Mouse (Mus musculus) left cerebral cortex, adult 2 months (tissue): ENCODE data around the gene Ccdc24. TPM values are rescaled to one million over a fixed set of nuclear protein-coding genes. Genes with fewer than 3 reads are reported as not detected.

Source experiments
- DNase-seq, 2 experiments: peaks; one replicate each; pipeline ENCODE4 v3.0.0; 2021 to 2022; ENCODE audit warnings: low spot score in 2 of 2, mixed read lengths in 1 of 2; ENCODE audit errors: extremely low spot score in 1 of 2
- H3K27ac ChIP-seq: fragments of 200-600 bp; 2 replicates; pipeline ENCODE4 v1.8.1; 2022
- H3K4me3 ChIP-seq: fragments of 200-600 bp; 2 replicates; pipeline ENCODE4 v1.8.1; 2022
- CTCF ChIP-seq: fragments of 200-600 bp; IDR thresholded peaks from 2 replicates; pipeline ENCODE4 v1.8.1; 2022; ENCODE audit warnings: antibody characterized with exemption, mild to moderate bottlenecking, moderate library complexity
- intact Hi-C: fragments of 180-260 bp; cut with DNase I; formaldehyde crosslinking; loops from one replicate; pipeline ENCODE4 v1.15.1; 2025
- total RNA-seq, 2 experiments: library from RNA; stranded (reverse); gene quantifications; 2 replicates each; pipeline ENCODE4 v1.2.3; 2021

The Ccdc24 gene
- total RNA-seq, 2 experiments from 2014 or later = 0.94 to 1.4 TPM

DNA sequence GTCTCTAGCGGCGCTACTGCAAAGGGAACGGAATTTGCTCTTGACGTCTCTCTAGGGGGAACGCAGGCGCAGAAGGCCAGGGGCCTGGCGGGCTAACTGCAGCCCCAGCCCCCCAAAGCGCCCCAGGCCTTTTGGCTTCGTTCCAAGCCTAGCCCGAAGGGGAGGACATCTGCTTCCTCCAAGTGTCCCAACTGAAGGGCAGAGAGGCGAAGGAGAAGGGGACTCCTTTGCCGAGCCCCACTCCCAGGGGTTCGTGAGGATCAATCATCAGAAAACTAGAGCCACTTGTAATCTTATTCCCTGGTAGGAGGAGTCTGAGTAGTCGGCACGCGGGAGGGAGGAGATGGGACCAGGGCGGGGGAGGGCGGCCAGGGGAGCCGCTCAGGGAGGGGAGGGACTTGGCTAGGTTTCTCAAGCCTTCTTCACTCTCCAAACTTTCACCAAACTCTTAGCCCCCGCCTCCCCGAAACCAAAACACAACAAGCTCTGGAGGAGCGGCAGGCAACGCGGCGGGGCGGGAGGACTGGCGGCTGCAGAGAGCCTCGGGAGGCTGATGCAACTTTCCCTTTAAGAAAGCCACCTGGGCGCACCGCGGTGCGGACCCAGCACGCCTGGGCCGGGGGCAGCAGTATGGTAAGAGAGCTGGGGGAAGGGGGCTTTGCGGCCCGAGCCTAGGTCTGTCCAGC, 37.4 kb downstream of the Ccdc24 start:
- no peak for TF ChIP-seq CTCF

DNA sequence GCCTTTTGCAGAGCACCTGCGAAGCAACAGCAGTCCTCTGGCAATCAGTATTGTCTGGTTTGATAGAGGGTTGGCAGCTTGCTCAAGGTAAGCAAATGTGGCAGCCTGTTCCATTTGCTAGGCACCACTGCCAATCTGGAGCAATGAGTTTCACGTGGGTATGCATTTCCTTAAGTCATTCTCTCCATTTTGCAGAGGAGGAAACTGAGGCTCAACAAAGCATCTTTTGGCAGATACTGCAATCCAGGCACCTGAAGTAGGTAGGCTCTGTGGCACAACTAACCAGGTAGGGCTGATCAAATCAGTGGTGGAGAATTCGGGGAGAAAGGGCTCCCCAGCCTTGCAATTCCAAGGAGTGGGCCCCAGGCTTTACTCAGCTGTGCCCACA, 37.9 kb downstream of the Ccdc24 start, which contains the start of gene Slc6a9:
Gene Slc6a9, plus strand, starts transcription at position 50 of the 388 bp plus-strand sequence.
- peak within 1 kb of the TSS; percentile 95 for H3K27ac ChIP-seq
- H3K4me3 ChIP-seq = peak within 1 kb of the TSS; percentile 82
- peak; percentile 8; the same call in 1 of the 2 replicates for TF ChIP-seq CTCF
- DNase-seq = no peak
- intact Hi-C loops = no loop called here

More for the DNA sequence above, 37.4 kb downstream of the Ccdc24 start:
- DNase-seq = peak; percentile 57 to 60
- Histone ChIP-seq H3K4me3 (peak overlapping the region; percentile 82), H3K27ac (peak overlapping the region; percentile 95)
- intact Hi-C loops = no loop called here

DNA sequence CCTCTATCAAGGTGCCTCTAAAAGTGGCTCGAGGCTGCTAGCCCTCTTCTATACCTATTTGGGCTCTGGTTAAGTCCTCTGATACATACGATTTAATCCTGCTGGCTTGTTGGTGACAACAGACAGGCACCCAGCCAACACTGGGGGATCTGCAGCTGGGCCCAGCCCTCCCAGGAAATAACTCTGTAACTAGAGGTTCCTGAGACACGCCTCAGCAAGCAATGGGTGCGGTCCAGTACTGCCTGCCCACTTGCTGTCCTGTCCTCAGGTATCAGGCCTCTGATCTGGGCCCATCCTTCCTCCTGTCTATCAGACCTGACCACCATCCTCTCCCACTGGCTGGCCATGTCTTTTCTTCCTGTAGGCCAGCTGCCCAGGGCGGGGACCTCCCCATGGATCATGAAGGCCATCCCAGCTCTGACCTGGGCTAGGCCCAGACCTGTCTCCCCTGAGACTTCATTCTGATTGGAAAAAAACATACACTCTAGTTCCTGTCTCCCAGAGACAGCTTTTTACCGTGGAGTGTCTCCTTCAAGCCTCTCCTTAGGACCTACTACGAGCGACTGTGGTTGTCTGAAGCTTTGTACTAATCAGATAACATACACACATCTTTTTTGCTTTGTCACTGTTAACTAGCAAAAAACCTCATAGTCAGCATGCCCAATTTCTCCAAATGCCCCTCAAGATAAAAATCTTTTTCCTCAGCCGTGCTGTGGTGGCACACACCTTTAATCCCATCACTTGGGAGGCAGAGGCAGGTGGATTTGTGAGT, 40.3 kb downstream of the Ccdc24 start:
- H3K27ac ChIP-seq = no peak overlapping the region
- no peak overlapping the region for H3K4me3 ChIP-seq
- no peak for TF ChIP-seq CTCF
- intact Hi-C loops = no loop called here
- no peak for DNase-seq

DNA sequence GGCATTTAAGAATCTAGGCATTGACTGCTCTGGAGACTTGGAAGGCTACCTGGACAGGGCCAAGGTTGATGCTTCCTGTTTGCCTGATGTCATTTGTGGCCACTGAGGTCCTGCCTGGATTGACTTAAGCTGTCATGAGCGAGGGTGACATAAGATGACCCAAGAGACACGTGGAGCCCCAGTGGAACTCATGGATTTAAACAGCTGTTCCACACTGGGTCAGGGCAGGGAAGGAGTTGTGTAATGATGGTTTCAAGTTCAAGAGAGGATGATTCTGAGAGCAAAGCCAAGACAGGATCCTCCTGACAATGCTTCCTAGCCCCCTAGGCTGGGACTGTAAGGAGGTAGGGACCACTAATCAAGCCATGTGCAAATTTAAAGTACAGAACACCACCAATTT, 40.9 kb downstream of the Ccdc24 start:
- DNase-seq = no peak
- Histone ChIP-seq H3K4me3 (no peak overlapping the region), H3K27ac (no peak overlapping the region)
- intact Hi-C loops = no loop called here
- no peak for TF ChIP-seq CTCF

DNA sequence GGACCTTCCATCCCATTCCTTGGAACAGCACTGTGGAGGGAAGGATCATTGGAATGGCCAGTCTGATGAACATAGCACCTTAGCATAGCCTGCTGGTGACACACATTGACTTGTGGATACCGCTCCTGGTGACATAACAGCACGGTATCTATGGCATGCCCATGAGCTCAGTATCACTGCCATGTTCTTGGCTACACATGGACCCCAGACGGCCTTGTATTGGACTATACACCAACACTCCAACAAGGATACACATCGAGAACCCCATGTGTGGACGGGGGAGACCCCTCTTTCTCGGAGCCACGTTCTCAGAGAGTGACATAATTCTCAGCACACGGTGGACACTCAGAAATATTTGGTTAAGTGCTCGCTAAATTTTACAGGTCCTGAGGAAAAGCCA, 41.6 kb downstream of the Ccdc24 start:
- DNase-seq = no peak
- intact Hi-C loops = no loop called here
- H3K27ac ChIP-seq = no peak overlapping the region
- no peak for TF ChIP-seq CTCF
- no peak overlapping the region for H3K4me3 ChIP-seq

DNA sequence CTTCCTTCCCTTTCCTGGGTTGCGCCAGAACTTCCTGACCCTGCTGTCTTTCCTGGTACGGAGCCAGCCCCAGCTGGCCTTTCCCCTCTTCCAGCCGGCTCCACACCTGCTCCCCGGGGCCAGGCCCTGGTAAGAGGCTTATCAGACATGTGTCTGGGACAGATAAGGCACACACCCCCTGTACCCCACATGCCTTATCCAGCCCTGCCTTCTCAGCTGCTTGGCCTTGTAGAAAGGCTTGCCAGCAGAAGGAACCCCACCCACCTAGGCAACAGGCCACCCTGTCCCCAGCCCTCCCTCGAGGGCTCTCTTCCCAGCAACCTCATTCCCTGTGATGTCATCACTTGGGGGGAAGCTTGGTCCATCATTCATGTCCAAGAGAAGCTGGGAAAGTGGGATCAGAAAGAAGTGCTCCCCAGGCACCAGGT, 42.2 kb downstream of the Ccdc24 start:
- Histone ChIP-seq H3K27ac (no peak overlapping the region), H3K4me3 (no peak overlapping the region)
- DNase-seq = no peak
- intact Hi-C loops = no loop called here
- TF ChIP-seq CTCF = no peak

DNA sequence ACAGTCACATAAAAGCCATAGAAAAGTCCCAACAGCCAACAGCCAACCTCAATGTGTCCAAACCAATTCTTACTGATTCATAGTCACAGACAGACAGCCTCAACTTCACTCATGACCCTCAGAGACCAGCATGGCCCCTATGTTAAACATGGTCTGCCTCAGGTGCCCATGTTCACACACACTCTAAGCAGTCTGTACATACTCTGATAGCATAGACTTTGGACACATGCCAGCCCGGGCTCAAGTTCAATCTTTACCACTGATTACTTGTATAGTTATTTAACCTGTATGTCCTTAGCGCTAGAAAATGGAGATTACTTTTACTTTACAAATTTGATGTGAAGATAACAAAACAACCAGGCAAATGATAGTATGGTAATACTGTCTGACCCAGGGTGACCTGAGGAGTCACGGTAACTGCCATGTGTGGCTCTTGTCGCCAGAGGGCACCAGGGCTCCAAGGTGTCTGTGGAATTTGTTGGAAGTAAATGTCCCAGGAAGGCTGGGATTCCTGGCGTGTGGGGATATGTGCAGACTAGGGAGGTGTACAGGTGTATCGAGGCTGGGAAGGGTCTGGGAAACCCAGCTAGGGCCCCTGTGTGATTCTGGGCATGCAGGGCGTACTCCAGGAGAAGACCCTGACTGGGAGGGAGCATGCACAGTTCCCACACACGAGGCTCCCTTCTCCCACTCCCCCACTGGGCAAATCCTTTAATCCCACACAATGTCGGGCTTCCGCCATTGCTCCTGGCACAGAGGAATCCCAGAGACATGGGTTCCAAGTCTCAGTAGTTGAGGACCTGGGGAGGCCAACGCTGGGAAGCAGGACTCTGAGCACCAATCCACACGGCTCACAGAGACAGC, 42.9 kb downstream of the Ccdc24 start:
- peak; percentile 84 for TF ChIP-seq CTCF
- H3K4me3 ChIP-seq = no peak overlapping the region
- no peak overlapping the region for H3K27ac ChIP-seq
- peak in 1 of 2 experiments; percentile 43 for DNase-seq
- intact Hi-C loops = loop anchor here (2.0 to 5.0 kb wide), 5 partner anchors 29 to 463 kb away; partner anchors contain the start of genes Artn and Ptprf

DNA sequence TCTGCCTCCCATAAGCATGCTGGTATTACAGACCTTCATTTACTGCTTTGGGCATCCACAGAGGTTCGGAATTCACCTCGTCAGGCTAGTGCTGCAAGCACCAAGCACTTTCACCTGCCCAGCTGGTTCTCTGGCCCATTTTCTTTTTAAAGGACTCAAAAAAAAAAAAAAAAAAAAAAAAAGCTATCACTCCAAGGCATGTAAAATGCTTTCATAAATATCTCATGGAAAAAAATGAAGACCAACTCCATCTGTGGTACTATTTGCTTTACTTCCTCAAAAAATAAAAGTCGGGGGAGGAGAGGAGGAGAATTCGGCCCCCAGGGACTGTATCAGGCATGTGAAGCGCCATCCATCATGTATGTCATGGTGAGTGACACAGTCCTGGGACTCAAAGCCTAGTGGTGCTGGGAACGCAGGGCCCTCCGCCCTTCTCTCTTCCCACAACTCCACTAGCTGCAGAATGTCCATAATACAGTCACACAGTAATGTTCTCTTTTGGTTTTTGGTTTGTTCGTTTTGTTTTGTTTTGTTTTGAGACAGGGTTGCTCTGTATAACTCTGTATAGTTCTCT, 43.7 kb downstream of the Ccdc24 start:
- H3K4me3 ChIP-seq = no peak overlapping the region
- no peak for TF ChIP-seq CTCF
- no peak for DNase-seq
- intact Hi-C loops = loop anchor here (2.0 to 5.0 kb wide), 5 partner anchors 30 to 464 kb away; partner anchors contain the start of genes Artn and Ptprf
- no peak overlapping the region for H3K27ac ChIP-seq

DNA sequence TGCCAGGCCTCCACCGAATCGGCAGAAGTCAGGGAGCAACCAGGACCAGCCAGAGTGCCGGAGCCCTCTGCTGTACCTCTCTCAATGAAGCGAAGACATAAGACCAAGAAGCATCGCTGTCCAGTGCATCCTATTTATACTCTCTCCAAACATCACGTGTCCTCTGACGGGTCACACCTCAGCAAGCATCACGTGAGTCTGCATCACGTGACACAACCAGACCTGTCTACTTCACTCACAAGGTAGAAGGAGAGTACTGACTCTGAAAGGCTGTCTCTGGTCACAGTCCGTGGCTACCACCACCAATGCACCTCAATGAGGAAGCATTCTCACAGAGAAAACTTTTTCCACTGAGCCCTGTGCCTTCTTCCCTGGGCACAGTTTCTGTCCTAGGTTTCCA, 54.3 kb downstream of the Ccdc24 start:
- no peak overlapping the region for H3K4me3 ChIP-seq

DNA sequence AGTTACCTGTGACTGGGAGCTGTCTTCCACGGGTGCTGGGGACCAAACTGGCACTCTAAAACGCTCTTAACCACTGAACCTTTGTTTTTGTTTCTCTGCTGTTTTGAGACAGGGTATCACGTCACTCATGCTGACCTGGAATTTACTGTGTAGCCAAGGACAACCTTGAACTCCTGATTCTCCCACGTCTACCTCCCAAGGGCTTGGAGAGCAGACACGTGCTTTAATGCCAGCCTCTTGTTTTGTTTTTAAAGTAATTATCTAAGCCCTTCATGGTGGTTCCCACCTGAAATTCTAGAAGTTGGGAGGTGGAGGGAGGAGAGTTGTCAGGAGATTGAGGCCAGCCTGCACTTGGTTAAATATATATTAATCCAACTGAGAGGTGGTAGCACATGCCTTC, 55.6 kb downstream of the Ccdc24 start:
- DNase-seq = no peak
- Histone ChIP-seq H3K4me3 (no peak overlapping the region), H3K27ac (no peak overlapping the region)
- intact Hi-C loops = no loop called here
- TF ChIP-seq CTCF = no peak

More for the DNA sequence above, 54.3 kb downstream of the Ccdc24 start:
- no peak for TF ChIP-seq CTCF
- no peak for DNase-seq
- no peak overlapping the region for H3K27ac ChIP-seq
- intact Hi-C loops = no loop called here

Other genes starting within 250 kb of the Ccdc24 start
- gene Dmap1, start 190.3 kb downstream of the Ccdc24 start, total RNA-seq = 10 to 100 TPM; 37.3 to 42.0 TPM
- gene Gm12845, start 148.1 kb downstream of the Ccdc24 start, total RNA-seq = not detected
- not detected for gene Klf17, start 106.9 kb downstream of the Ccdc24 start, total RNA-seq
- 10 to 100 TPM; 34.2 to 35.4 TPM for gene Slc6a9, start 38.1 kb downstream of the Ccdc24 start, total RNA-seq
- 10 to 100 TPM; 86.7 to 90.6 TPM for gene B4galt2, start 10.9 kb upstream of the Ccdc24 start, total RNA-seq
- 100 to 1,000 TPM; 430 to 462 TPM for gene Atp6v0b, start 14.8 kb upstream of the Ccdc24 start, total RNA-seq
- 10 to 100 TPM in 1 of 2 experiments, 1 to 10 TPM in 1; 9.1 to 11.4 TPM for gene Dph2, start 19.5 kb upstream of the Ccdc24 start, total RNA-seq
- 100 to 1,000 TPM; 115 to 123 TPM for gene Ipo13, start 42.4 kb upstream of the Ccdc24 start, total RNA-seq
- gene Artn, start 57.2 kb upstream of the Ccdc24 start, total RNA-seq = 1 to 10 TPM; 3.6 to 3.9 TPM